Mouse (Mus musculus): ENCODE measurements around the gene Defb7. TPM values are rescaled to one million over a fixed set of nuclear protein-coding genes. Genes with fewer than 3 reads are reported as not detected.

The Defb7 gene
- not detected for polyA plus RNA-seq (2017; shearing (Covaris generic))

GRCm38 (mm10) chr8:19494797-19495196, at the start of gene Defb7:
Gene Defb7 (plus strand): TSS chr8:19495097.

Other genes with a start within 250 kb of the Defb7 start
- not detected for gene Defb5, start 247.5 kb upstream of the Defb7 start, polyA plus RNA-seq (2017; shearing (Covaris generic))
- gene Defb3, start 201.7 kb upstream of the Defb7 start, polyA plus RNA-seq (2017; shearing (Covaris generic)): not detected
- not detected for gene Defb8, start 47.5 kb upstream of the Defb7 start, polyA plus RNA-seq (2017; shearing (Covaris generic))
- gene 4930467E23Rik, start 234.5 kb downstream of the Defb7 start, polyA plus RNA-seq (2017; shearing (Covaris generic)): not detected

All from inflammation-experienced regulatory T-cells, adult 16 weeks (primary cell).